Mouse (Mus musculus) G1E (cell line): ENCODE results near the gene Cklf. TPM values are rescaled to one million over a fixed set of nuclear protein-coding genes. Genes with fewer than 3 reads are reported as not detected.

ENCODE experiments used
- ATAC-seq: 2 replicates; pipeline ENCODE4 v1.8.0; 2016; ENCODE audit warnings: mild to moderate bottlenecking; ENCODE audit not compliant: insufficient number of reproducible peaks, poor library complexity, low FRiP score, severe bottlenecking; ENCODE audit errors: extremely low read depth
- DNase-seq: peaks from one replicate; pipeline ENCODE4 v3.0.0; 2012; ENCODE audit warnings: low spot score
- H3K27me3 ChIP-seq: 2 replicates; pipeline ENCODE4 v1.6.1; 2012; ENCODE audit warnings: mild to moderate bottlenecking, low read length, inconsistent platforms; ENCODE audit not compliant: insufficient read depth
- H3K36me3 ChIP-seq: replicated peaks from 2 replicates; pipeline ENCODE3; 2012; ENCODE audit warnings: mild to moderate bottlenecking, inconsistent platforms
- H3K4me1 ChIP-seq: 2 replicates; pipeline ENCODE4 v1.6.1; 2012; ENCODE audit warnings: low read depth, low read length, inconsistent platforms, mixed read lengths; ENCODE audit not compliant: insufficient read depth
- H3K4me3 ChIP-seq: 2 replicates; pipeline ENCODE4 v1.5.1; 2012; ENCODE audit warnings: low read depth, mild to moderate bottlenecking, inconsistent platforms, low read length, moderate library complexity, mixed read lengths
- H3K9me3 ChIP-seq: replicated peaks from 2 replicates; pipeline ENCODE4 v1.6.1; 2012; ENCODE audit warnings: inconsistent platforms
- CTCF ChIP-seq: IDR thresholded peaks from 2 replicates; pipeline ENCODE4 v1.5.1; 2012; ENCODE audit warnings: low read depth, low read length, inconsistent platforms, mixed read lengths
- GATA1 ChIP-seq: IDR thresholded peaks from 2 replicates; pipeline ENCODE4 v1.6.1; 2012; ENCODE audit warnings: borderline replicate concordance, low read length, inconsistent platforms, mixed read lengths
- GATA2 ChIP-seq: IDR thresholded peaks from 2 replicates; pipeline ENCODE4 v1.6.1; 2012; ENCODE audit warnings: low read depth, low read length, inconsistent platforms, borderline replicate concordance
- POLR2AphosphoS5 ChIP-seq: IDR thresholded peaks from 2 replicates; pipeline ENCODE4 v1.6.1; 2012; ENCODE audit warnings: low read depth, low read length, inconsistent platforms; ENCODE audit not compliant: insufficient replicate concordance
- TAL1 ChIP-seq: conservative IDR thresholded peaks from 2 replicates; pipeline ENCODE4 v1.6.1; 2012; ENCODE audit warnings: low read depth, low read length, inconsistent platforms, mixed read lengths
- polyA plus RNA-seq: library from polyadenylated mRNA; stranded (reverse); fragments of >175 nt; gene quantifications from 2 replicates; pipeline ENCODE4 v1.2.3, GENCODE M21; 2012
- total RNA-seq, 2 experiments: library from RNA; stranded (forward) in 1 of 2; stranded (reverse) in 1 of 2; fragments of 200-1000 nt in 1 of 2; fragments of >200 nt in 1 of 2; fragmentation: Nextera tagmentation in 1 of 2; gene quantifications; 2 replicates each; pipeline ENCODE4 v1.2.3; 2014 to 2017

The Cklf gene
- total RNA-seq (2014; fragmentation: Nextera tagmentation) (27.3 and 54.0 TPM in 2 replicates), total RNA-seq (2017) (67.7 and 79.1 TPM in 2 replicates), polyA plus RNA-seq (2.6 and 5.2 TPM in 2 replicates)

DNA sequence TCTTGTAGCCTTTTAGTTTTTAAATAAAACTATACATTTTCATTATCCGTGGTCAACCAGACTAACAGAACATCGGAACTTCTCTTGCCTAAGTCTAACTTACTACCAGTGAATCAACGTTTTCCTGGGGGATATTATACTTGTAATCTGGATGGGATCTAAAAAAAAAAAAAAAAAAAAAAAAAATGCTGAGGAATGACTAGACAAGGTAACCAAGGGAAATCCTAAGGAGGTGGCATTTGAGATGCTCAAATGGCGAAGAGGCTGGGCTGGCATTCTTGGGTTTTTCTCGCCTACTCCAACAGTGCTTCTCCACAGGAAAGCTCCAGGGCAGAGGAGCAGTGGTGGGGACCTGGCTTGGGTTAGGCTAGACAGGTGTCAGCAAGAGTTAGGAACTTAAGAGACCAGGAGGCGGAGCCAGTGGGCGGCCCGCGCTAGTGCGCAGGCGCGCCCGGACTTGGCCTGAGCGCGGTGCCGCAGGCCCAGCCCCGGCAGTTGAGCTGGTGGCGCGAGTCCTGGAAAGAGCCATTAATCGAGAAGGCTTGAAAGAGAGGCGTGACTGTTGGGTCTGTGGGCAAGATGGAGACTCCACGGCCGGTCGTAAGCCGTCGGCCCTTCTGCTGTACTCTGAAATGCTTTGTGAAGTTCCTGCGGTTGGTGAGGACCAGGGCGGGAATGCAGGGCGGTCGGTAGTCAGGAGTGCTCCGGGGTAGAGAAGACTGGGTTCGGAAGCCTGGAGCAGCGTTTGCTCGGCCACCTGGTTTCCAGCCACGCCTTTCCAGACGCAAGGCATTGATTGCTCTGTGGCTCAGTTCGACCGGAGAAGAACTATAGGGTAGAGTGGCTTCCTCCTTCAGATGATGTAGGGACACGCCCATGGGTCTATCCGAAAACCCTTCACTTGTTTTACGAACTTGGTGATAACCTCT, at the start of gene Cklf:
Cklf (plus strand) TSS at position 423 of the 929 bp plus-strand sequence.
- no peak for TF ChIP-seq POLR2AphosphoS5
- TF ChIP-seq GATA2: no peak
- TF ChIP-seq TAL1: no peak
- TF ChIP-seq CTCF: no peak
- TF ChIP-seq GATA1: no peak
- Histone ChIP-seq H3K9me3 (no peaks in the 10 kb centered on the region), H3K27me3 (no peaks in the 10 kb centered on the region)

DNA sequence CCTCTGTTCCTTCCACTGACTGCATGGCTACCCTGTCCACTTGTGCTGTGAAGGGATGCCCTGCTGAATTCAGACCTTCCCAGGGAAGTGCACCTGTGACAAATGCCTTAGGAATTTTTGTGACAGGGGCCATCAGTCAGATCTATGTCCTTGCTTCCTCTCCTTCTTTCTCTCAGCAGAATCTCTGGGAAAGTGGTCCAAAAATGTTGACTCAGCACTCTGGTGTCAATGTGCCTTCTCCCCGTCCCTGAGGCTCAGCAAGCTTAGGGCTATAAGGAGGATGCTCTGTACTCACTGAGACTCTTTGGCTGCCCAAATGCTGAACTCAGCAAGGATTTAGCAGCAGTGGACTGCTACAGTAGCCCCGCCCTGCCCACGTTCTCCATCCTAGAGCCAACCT, 49.0 kb upstream of the Cklf start:
- no peaks in the 10 kb centered on the region; the same call in 1 of the 2 replicates for H3K27me3 ChIP-seq
- TF ChIP-seq GATA1 (no peak), TAL1 (no peak), CTCF (no peak), POLR2AphosphoS5 (no peak), GATA2 (no peak)
- no peak for ATAC-seq

More for the DNA sequence above, at the start of gene Cklf:
- Histone ChIP-seq H3K4me3 (peak within 1 kb of the TSS; percentile 82), H3K36me3 (peaks cover 40% of the 10 kb centered on the region), H3K4me1 (peaks cover 72% of the 10 kb centered on the region)
- ATAC-seq (peak; percentile 51), DNase-seq (peak; percentile 79)

DNA sequence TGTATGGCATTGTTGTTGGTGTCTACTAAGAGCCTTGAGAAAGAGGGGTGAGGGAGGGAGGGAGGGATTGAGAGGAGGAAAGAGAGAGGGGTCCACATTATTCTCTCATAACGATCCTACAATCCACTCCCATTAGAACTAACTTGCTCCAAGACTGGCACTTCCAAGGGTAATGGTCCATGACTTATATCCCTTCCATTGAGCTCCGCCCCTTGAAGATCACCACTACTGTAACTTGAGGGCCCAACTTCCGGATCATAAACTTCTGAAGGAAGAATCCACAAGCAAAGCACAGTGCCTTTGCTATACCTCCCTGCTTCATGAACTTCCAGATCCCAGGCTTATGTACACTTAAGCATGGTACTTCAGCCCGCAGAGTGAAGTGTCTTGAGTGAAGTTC, 48.3 kb upstream of the Cklf start:
- TF ChIP-seq GATA1 (no peak), TAL1 (no peak), POLR2AphosphoS5 (no peak), GATA2 (no peak), CTCF (no peak)
- H3K4me1 ChIP-seq: no peaks in the 10 kb centered on the region
- no peak overlapping the region for H3K4me3 ChIP-seq
- no peaks in the 10 kb centered on the region; the same call in 1 of the 2 replicates for H3K27me3 ChIP-seq
- ATAC-seq (no peak), DNase-seq (no peak)
- H3K9me3 ChIP-seq: no peaks in the 10 kb centered on the region
- H3K36me3 ChIP-seq: no peaks in the 10 kb centered on the region

More for the DNA sequence above, 49.0 kb upstream of the Cklf start:
- DNase-seq: no peak
- Histone ChIP-seq H3K4me1 (no peaks in the 10 kb centered on the region), H3K9me3 (no peaks in the 10 kb centered on the region), H3K4me3 (no peak overlapping the region), H3K36me3 (no peaks in the 10 kb centered on the region)

DNA sequence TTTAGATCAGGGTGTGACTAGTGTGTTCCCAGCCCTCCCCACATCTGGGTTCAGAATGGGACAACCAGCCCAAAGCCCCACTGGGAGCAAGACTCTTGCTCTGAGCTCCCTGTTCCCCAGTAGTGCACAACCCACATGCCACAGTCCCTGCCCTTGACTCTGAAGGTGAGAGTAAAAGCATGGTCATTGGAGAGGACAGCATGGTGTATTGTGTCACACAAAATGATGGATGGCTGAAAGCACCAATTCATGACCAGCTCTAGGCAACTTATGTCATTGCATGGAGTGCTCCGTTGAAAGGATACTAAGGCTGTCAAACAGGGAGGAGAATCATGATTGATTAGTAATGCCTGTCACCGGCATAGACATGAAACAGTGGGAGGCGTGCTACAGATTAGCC, 45.4 kb upstream of the Cklf start:
- Histone ChIP-seq H3K27me3 (peaks cover 4% of the 10 kb centered on the region; the same call in 1 of the 2 replicates), H3K36me3 (no peaks in the 10 kb centered on the region), H3K4me3 (no peak overlapping the region), H3K4me1 (no peaks in the 10 kb centered on the region), H3K9me3 (no peaks in the 10 kb centered on the region)
- ATAC-seq (no peak), DNase-seq (no peak)
- TF ChIP-seq TAL1 (no peak), GATA2 (no peak), POLR2AphosphoS5 (no peak), GATA1 (no peak), CTCF (no peak)

DNA sequence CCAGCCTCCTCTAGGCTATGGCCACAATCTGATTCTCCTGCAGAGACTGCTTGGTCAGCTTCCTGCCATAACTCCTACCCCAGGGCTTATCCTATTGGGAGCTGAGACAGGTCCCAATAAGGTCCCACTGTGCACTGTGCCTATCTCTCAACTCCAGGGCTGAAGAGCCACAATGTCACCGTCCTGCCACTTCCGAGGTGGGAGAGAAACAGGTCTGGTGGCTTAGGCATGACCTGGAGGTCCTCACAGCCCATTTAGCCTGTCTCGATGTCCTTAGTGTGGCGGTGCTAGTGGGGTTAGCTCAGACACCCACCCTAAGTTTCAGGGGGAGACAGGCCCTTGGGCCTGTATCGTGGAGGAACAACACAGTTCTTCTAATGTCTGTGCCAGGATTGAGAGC, 33.1 kb upstream of the Cklf start:
- Histone ChIP-seq H3K4me1 (peaks cover 20% of the 10 kb centered on the region), H3K9me3 (no peaks in the 10 kb centered on the region), H3K27me3 (peaks cover 15% of the 10 kb centered on the region), H3K36me3 (no peaks in the 10 kb centered on the region), H3K4me3 (no peak overlapping the region)
- ATAC-seq (no peak), DNase-seq (no peak)
- no peak for TF ChIP-seq GATA2

DNA sequence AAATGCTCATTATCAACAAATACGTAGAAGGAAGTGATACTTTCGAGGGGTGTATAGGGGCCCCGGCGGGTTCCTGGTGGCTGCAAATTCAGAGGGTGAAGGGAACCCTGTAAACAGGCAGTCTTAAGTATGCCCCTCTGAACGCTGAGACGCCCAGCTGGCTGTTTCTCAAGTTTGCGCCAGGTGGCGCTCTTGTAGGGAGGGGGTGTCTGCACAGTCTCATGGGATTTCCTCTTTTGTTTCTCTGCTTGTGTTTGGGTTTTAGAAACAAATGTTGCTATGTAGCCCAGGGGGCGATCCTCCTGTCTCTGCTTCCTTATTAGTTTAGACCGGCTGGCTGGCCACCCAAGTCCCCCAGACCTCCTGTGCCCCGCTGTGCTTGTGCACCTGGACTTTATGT, 31.6 kb upstream of the Cklf start:
- no peak for TF ChIP-seq GATA2
- TF ChIP-seq CTCF: peak; percentile 72
- TF ChIP-seq TAL1: no peak
- TF ChIP-seq GATA1: no peak
- no peak for TF ChIP-seq POLR2AphosphoS5
- Histone ChIP-seq H3K27me3 (peaks cover 15% of the 10 kb centered on the region), H3K9me3 (peaks cover under 1% of the 10 kb centered on the region; the same call in 1 of the 2 replicates), H3K4me3 (no peak overlapping the region; the same call in 1 of the 2 replicates), H3K4me1 (peaks cover 20% of the 10 kb centered on the region), H3K36me3 (no peaks in the 10 kb centered on the region)
- ATAC-seq: peak; percentile 66
- DNase-seq: peak; percentile 68
